ENCODE assay signal across 8 mouse cellular contexts in genomic region chr9:44497624-44498377, GRCm38 (mm10). TPM values are rescaled to one million over a fixed set of nuclear protein-coding genes. Genes with fewer than 3 reads are reported as not detected.
DNase-seq lines count a peak whose midpoint lies in the region; ATAC-seq lines count a peak whose summit lies in the region.

No protein-coding gene starts in this region.

- peak; percentile 26 for ATAC-seq in granulocyte monocyte progenitor cell, adult 5-6 weeks (replicated peaks; ENCODE audit: poor library complexity, severe bottlenecking)
- ATAC-seq in kidney, embryonic 15.5 days (replicated peaks; ENCODE audit: low FRiP score) = peak; percentile 47
- ATAC-seq in megakaryocyte progenitor cell, adult 5-6 weeks (replicated peaks; ENCODE audit: poor library complexity) = 0 out of 2 replicates have a peak, but pooled peaks have one; percentile 26

- WGBS in kidney, embryonic 15.5 days = 2% methylated on average over 11 of the region's 11 CpGs

- peak; percentile 11 for DNase-seq in left cerebral cortex, postnatal 4 days
- DNase-seq in left cerebral cortex, adult 9 months (ENCODE audit: low spot score in 2 of 2) = no peak
- peak; percentile 37 for DNase-seq in adrenal gland, adult 8-10 months
- no peak for DNase-seq in right cerebral cortex, adult 18-20 months
- no peak for DNase-seq in frontal cortex, postnatal 10 days (ENCODE audit: low spot score in 2 of 2)

- H3K4me1 ChIP-seq in kidney, embryonic 15.5 days = peaks cover 92% of the 10 kb centered on the region

- H3K9ac ChIP-seq in kidney, embryonic 15.5 days = peak overlapping the region; percentile 53

- H3K36me3 ChIP-seq in kidney, embryonic 15.5 days = peaks cover 22% of the 10 kb centered on the region

- peak overlapping the region; percentile 47 for H3K4me3 ChIP-seq in kidney, embryonic 15.5 days (replicated peaks)

- no peaks in the 10 kb centered on the region for H3K27me3 ChIP-seq in kidney, embryonic 15.5 days

- H3K27ac ChIP-seq in kidney, embryonic 15.5 days = peak overlapping the region; percentile 94

- H3K9me3 ChIP-seq in kidney, embryonic 15.5 days (replicated peaks) = no peaks in the 10 kb centered on the region

- peak overlapping the region; percentile 85 for H3K4me2 ChIP-seq in kidney, embryonic 15.5 days

- intact Hi-C loops in left cerebral cortex, postnatal 4 days (cut with DNase I) = no loop called here

RNA-seq across cellular contexts. Expression of gene Bcl9l, which starts 15.2 kb away (rescaled TPM):
- 100 to 1,000 TPM; 109 to 113 TPM for total RNA-seq in left cerebral cortex, postnatal 4 days (2021)
- 10 to 100 TPM; 48.9 to 76.1 (median 66.7) TPM for total RNA-seq in adrenal gland, adult 8-10 months (2022)
- 8.7 and 13.0 TPM in 2 replicates for total RNA-seq in granulocyte monocyte progenitor cell, adult 5-6 weeks (2014; fragmentation: Nextera tagmentation)
- 1.6 and 2.6 TPM in 2 replicates for total RNA-seq in granulocyte monocyte progenitor cell, adult 5-6 weeks (2017)
- polyA plus RNA-seq in kidney, embryonic 15.5 days (2015; fragmentation: Nextera tagmentation; extraction: Ambion mirVana) = 11.3 and 11.7 TPM in 2 replicates
- total RNA-seq in megakaryocyte progenitor cell, adult 5-6 weeks (2015) = 4.3 and 4.5 TPM in 2 replicates
- total RNA-seq in megakaryocyte progenitor cell, adult 5-6 weeks (2017) = 1.6 and 1.8 TPM in 2 replicates

RNA-seq across cellular contexts. Expression of gene Upk2, which starts 43.0 kb away (rescaled TPM):
- not detected for total RNA-seq in left cerebral cortex, postnatal 4 days (2021)
- not detected for total RNA-seq in adrenal gland, adult 8-10 months (2022)
- not detected in 2 replicates for total RNA-seq in granulocyte monocyte progenitor cell, adult 5-6 weeks (2014; fragmentation: Nextera tagmentation)
- not detected in 2 replicates for total RNA-seq in granulocyte monocyte progenitor cell, adult 5-6 weeks (2017)
- polyA plus RNA-seq in kidney, embryonic 15.5 days (2015; fragmentation: Nextera tagmentation; extraction: Ambion mirVana) = 0.60 and 2.5 TPM in 2 replicates
- total RNA-seq in megakaryocyte progenitor cell, adult 5-6 weeks (2015) = not detected in 2 replicates
- not detected in 2 replicates for total RNA-seq in megakaryocyte progenitor cell, adult 5-6 weeks (2017)

RNA-seq across cellular contexts. Expression of gene Foxr1, which starts 56.9 kb away (rescaled TPM):
- not detected for total RNA-seq in left cerebral cortex, postnatal 4 days (2021)
- total RNA-seq in adrenal gland, adult 8-10 months (2022) = not detected
- not detected in 2 replicates for total RNA-seq in granulocyte monocyte progenitor cell, adult 5-6 weeks (2014; fragmentation: Nextera tagmentation)
- total RNA-seq in granulocyte monocyte progenitor cell, adult 5-6 weeks (2017) = not detected in 2 replicates
- polyA plus RNA-seq in kidney, embryonic 15.5 days (2015; fragmentation: Nextera tagmentation; extraction: Ambion mirVana) = not detected in 2 replicates
- not detected in 2 replicates for total RNA-seq in megakaryocyte progenitor cell, adult 5-6 weeks (2015)
- total RNA-seq in megakaryocyte progenitor cell, adult 5-6 weeks (2017) = not detected in 2 replicates

Comparison
In these comparisons a context has a peak if more than half of its experiments do, and no peak if none do; other contexts are left out.
1. DNase-seq: peak in left cerebral cortex, postnatal 4 days (single experiment) and adrenal gland, adult 8-10 months (single experiment); none in left cerebral cortex, adult 9 months (0 of 2), right cerebral cortex, adult 18-20 months (single experiment) and frontal cortex, postnatal 10 days (0 of 2).
2. Peak in every context shown above with its lines, with median percentiles within 50 percentile points of each other: ATAC-seq.